Mouse (Mus musculus) heart, postnatal 0 days (tissue): Measurements from ENCODE around the gene Gatd1.

ENCODE experiments used
- CTCF ChIP-seq: IDR thresholded peaks from 2 replicates; pipeline ENCODE4 v1.5.1; 2016; ENCODE audit warnings: antibody characterized with exemption, control low read depth, low read depth
- EP300 ChIP-seq: IDR thresholded peaks from 2 replicates; pipeline ENCODE4 v1.6.1; 2016; ENCODE audit warnings: antibody characterized with exemption, low read depth

DNA sequence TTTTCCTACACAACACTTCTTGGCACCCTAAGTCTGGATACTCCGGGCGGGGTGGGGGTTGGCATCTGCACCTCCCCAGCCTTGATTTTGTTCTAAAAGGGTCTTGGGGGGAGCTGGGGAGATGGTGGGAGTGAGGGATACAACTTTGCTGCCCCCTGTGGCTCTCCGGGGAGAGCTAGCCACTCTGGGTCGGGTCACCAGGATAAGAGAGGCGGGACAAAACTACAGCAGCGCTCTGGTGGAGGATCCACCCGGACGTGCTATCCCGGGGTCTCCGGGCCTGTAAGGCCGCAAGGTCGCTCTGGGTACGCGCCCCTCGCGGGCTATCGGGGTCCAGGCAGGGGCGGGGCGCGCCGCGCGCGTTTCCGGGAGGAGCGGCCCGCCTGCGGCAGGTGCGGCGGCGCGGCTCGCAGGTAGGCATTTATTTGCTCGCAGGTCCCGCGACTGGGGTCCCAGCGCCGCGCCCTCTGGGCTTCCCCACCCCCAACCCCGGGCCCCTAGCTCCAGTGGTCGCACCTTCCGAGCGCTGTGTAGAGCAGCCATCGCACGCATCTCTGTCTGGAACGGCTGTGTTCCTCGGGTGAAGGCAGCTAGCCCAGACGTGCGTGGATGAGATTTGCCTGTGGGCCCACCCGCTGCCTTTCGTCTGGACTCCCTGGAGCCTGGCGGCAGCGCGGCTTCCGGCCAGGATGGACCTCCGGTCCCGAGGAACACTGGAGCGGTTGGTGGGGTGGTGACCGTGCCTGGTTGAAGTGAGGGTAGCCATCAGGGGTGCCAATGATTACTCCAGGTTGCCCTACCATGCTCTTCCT lies 47.8 kb upstream of the Gatd1 start:
- TF ChIP-seq CTCF (peak; percentile 28), EP300 (no peak)
